Mouse (Mus musculus): ENCODE results near the gene Flvcr2. TPM values are rescaled to one million over a fixed set of nuclear protein-coding genes. Genes with fewer than 3 reads are reported as not detected.

Flvcr2 gene
- polyA plus RNA-seq, 1 experiment from 2014 or later, result 5.6 TPM

Small RNA genes lying within 50 kb of the gene (microRNA-seq; reads per million reads assigned to microRNA genes)
- gene Gm47285, result not detected

Other genes with a start within 250 kb of the Flvcr2 start
- 0.68 and 0.69 TPM in 2 replicates for gene Jdp2, start 147.5 kb upstream of the Flvcr2 start, polyA plus RNA-seq (2015; fragmentation: Nextera tagmentation; extraction: Ambion mirVana)
- 0.44 and 2.9 TPM in 2 replicates for gene Batf, start 59.9 kb upstream of the Flvcr2 start, polyA plus RNA-seq (2015; fragmentation: Nextera tagmentation; extraction: Ambion mirVana)
- 109 and 110 TPM in 2 replicates for gene Erg28, start 78.0 kb downstream of the Flvcr2 start, polyA plus RNA-seq (2015; fragmentation: Nextera tagmentation; extraction: Ambion mirVana)
- 10.7 and 14.9 TPM in 2 replicates for gene Ttll5, start 78.1 kb downstream of the Flvcr2 start, polyA plus RNA-seq (2015; fragmentation: Nextera tagmentation; extraction: Ambion mirVana)

Measured in neural tube, embryonic 15.5 days (tissue).